Mouse (Mus musculus): ENCODE measurements at regions not wholly inside any gene's neighbourhood (a gene's known extent, or its start where the extent isn't known, plus 50 kb on each side); places are given as distances from the start of the nearest gene placed in this dataset.

- DNase-seq (ENCODE audit: low spot score in 2 of 2) = peak in 1 of 2 experiments; percentile 62
These were observed 158.8 kb upstream of the Phyhipl start for GRCm38 (mm10) chr10:70814354-70815131.

GRCm38 (mm10) chr10:70809411-70809810, 153.6 kb upstream of the Phyhipl start:
- DNase-seq (ENCODE audit: low spot score in 2 of 2) = no peak

GRCm38 (mm10) chr10:70806786-70807385, 151.1 kb upstream of the Phyhipl start:
- peak; percentile 56 to 69 for DNase-seq (ENCODE audit: low spot score in 2 of 2)

- peak in 1 of 2 experiments; percentile 28 for DNase-seq (ENCODE audit: low spot score in 2 of 2)
These were observed 145.1 kb upstream of the Phyhipl start for GRCm38 (mm10) chr10:70800736-70801306.

- peak; percentile 33 to 42 for DNase-seq (ENCODE audit: low spot score in 2 of 2)
These were observed 144.1 kb upstream of the Phyhipl start for GRCm38 (mm10) chr10:70799906-70800305.

GRCm38 (mm10) chr10:70799191-70799742, 143.5 kb upstream of the Phyhipl start:
- DNase-seq (ENCODE audit: low spot score in 2 of 2) = peak; percentile 91 to 92

- peak in 1 of 2 experiments; percentile 22 for DNase-seq (ENCODE audit: low spot score in 2 of 2)
These were observed 133.2 kb upstream of the Phyhipl start for GRCm38 (mm10) chr10:70788814-70789452.

GRCm38 (mm10) chr10:70781036-70781435, 125.3 kb upstream of the Phyhipl start:
- no peak for DNase-seq (ENCODE audit: low spot score in 2 of 2)

GRCm38 (mm10) chr10:70778596-70778995, 122.8 kb upstream of the Phyhipl start:
- DNase-seq (ENCODE audit: low spot score in 2 of 2) = no peak

- DNase-seq (ENCODE audit: low spot score in 2 of 2) = no peak
These were observed 118.8 kb upstream of the Phyhipl start for GRCm38 (mm10) chr10:70774571-70774970.

GRCm38 (mm10) chr10:70774159-70774558, 118.4 kb upstream of the Phyhipl start:
- no peak for DNase-seq (ENCODE audit: low spot score in 2 of 2)

- no peak for DNase-seq (ENCODE audit: low spot score in 2 of 2)
These were observed 111.7 kb upstream of the Phyhipl start for GRCm38 (mm10) chr10:70767461-70767860.

GRCm38 (mm10) chr10:70766869-70767268, 111.1 kb upstream of the Phyhipl start:
- no peak for DNase-seq (ENCODE audit: low spot score in 2 of 2)

- peak in 1 of 2 experiments; percentile 39 for DNase-seq (ENCODE audit: low spot score in 2 of 2)
These were observed 110.7 kb upstream of the Phyhipl start for GRCm38 (mm10) chr10:70766450-70766849.

GRCm38 (mm10) chr10:70763206-70763605, 107.4 kb upstream of the Phyhipl start:
- no peak for DNase-seq (ENCODE audit: low spot score in 2 of 2)

- no peak for DNase-seq (ENCODE audit: low spot score in 2 of 2)
These were observed 103.9 kb upstream of the Phyhipl start for GRCm38 (mm10) chr10:70759686-70760085.

- no peak for DNase-seq (ENCODE audit: low spot score in 2 of 2)
These were observed 96.0 kb upstream of the Phyhipl start for GRCm38 (mm10) chr10:70751771-70752170.

GRCm38 (mm10) chr10:70750356-70751145, 94.8 kb upstream of the Phyhipl start:
- DNase-seq (ENCODE audit: low spot score in 2 of 2) = peak in 1 of 2 experiments; percentile 25

- DNase-seq (ENCODE audit: low spot score in 2 of 2) = no peak
These were observed 90.8 kb upstream of the Phyhipl start for GRCm38 (mm10) chr10:70746612-70747011.

GRCm38 (mm10) chr10:70741909-70742308, 86.1 kb upstream of the Phyhipl start:
- DNase-seq (ENCODE audit: low spot score in 2 of 2) = no peak

GRCm38 (mm10) chr10:70740095-70740494, 84.3 kb upstream of the Phyhipl start:
- DNase-seq (ENCODE audit: low spot score in 2 of 2) = peak; percentile 42 to 63

All from left cerebral cortex, adult 9 months (tissue).